Mouse (Mus musculus) thymus, adult 2 months (tissue): ENCODE results near the gene Cryzl2. TPM values are rescaled to one million over a fixed set of nuclear protein-coding genes. Genes with fewer than 3 reads are reported as not detected.

Experiments
- DNase-seq: peaks from one replicate; pipeline ENCODE4 v3.0.0; 2021
- H3K27ac ChIP-seq: fragments of 200-500 bp; 2 replicates; pipeline ENCODE4 v1.5.1; 2012; ENCODE audit warnings: low read length, control low read depth; ENCODE audit not compliant: control insufficient read depth, insufficient read depth
- H3K27me3 ChIP-seq: fragments of 200-500 bp; 2 replicates; pipeline ENCODE4 v1.6.1; 2012; ENCODE audit warnings: mild to moderate bottlenecking, low read length, moderate library complexity, mixed read lengths; ENCODE audit not compliant: control insufficient read depth, insufficient read depth
- H3K36me3 ChIP-seq: fragments of 200-500 bp; 2 replicates; pipeline ENCODE4 v1.6.1; 2012; ENCODE audit warnings: mild to moderate bottlenecking, low read length, moderate library complexity; ENCODE audit not compliant: control insufficient read depth, insufficient read depth
- H3K4me1 ChIP-seq: fragments of 200-500 bp; replicated peaks from 2 replicates; pipeline ENCODE4 v1.6.1; 2012; ENCODE audit warnings: low read length; ENCODE audit not compliant: control insufficient read depth, insufficient read depth
- H3K4me3 ChIP-seq: fragments of 200-500 bp; 2 replicates; pipeline ENCODE4 v1.5.1; 2012; ENCODE audit warnings: mild to moderate bottlenecking, low read length, control low read depth, moderate library complexity; ENCODE audit not compliant: control insufficient read depth, insufficient read depth
- CTCF ChIP-seq: fragments of 200-500 bp; IDR thresholded peaks from 2 replicates; pipeline ENCODE4 v1.5.1; 2012; ENCODE audit warnings: mild to moderate bottlenecking, control low read depth, low read length, moderate library complexity, borderline replicate concordance; ENCODE audit not compliant: control insufficient read depth, poor library complexity, insufficient read depth; ENCODE audit errors: extremely low read depth
- POLR2A ChIP-seq: fragments of 200-500 bp; IDR thresholded peaks from 2 replicates; pipeline ENCODE4 v1.6.1; 2012; ENCODE audit warnings: mild to moderate bottlenecking, low read length, control low read depth, moderate library complexity; ENCODE audit not compliant: control insufficient read depth, poor library complexity, insufficient read depth; ENCODE audit errors: extremely low read depth
- WGBS: fragments of 180-500 bp; shearing (Covaris S2); methylation state at CpG from one replicate; pipeline ENCODE4 v1.1.7; 2018; 5-methylcytosine and 5-hydroxymethylcytosine counted together
- polyA plus RNA-seq: library from polyadenylated mRNA; depleted of rRNA; stranded (reverse); fragments of >200 nt; gene quantifications from 2 replicates; pipeline ENCODE4 v1.2.3, GENCODE M21; 2012

Cryzl2 gene
- polyA plus RNA-seq, 1 experiment = 8.4 TPM

DNA sequence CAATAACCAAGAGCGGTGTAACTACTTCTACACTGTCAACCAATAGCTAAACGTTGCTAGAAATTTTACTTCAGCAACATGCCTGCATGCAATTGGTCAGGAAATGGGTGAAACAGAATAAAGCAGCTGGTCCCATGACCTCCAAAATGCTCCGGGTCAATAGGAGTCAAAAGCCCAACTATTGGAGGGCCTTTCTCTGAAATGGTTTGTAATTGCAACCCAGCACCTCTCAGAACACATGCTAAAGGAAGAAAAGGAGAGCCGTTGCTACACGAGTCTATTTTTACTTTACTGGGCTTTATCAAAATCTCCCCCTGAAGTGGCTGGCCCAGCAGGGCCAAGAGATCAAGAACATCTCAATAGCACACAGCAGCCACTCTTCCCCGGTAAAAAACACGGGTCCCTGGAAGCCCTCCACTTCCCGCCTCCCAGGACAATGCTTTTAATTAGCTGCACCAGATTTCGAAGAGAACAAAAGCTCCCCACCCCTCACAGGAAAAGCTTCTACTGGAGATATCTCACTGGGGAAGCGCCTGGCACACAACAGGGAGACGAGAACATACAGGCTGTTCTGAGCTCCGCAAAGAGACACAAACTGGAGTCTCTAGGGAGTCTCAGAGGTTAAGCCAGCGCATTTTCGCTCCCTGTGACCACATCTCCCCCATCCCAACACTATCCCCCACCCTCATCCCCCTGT is 15.2 kb upstream of the Cryzl2 start:
- no peaks in the 10 kb centered on the region for H3K4me1 ChIP-seq
- no peaks in the 10 kb centered on the region for H3K27me3 ChIP-seq
- whole genome bisulfite sequencing = 45% methylated on average over 14 of the region's 14 CpGs
- H3K27ac ChIP-seq = no peak overlapping the region
- no peak overlapping the region for H3K4me3 ChIP-seq
- DNase-seq = no peak
- TF ChIP-seq CTCF (no peak), POLR2A (no peak)
- H3K36me3 ChIP-seq = no peaks in the 10 kb centered on the region

- no peaks in the 10 kb centered on the region for H3K36me3 ChIP-seq
- H3K4me1 ChIP-seq = no peaks in the 10 kb centered on the region
- no peak for DNase-seq
- H3K4me3 ChIP-seq = no peak overlapping the region
- H3K27ac ChIP-seq = no peak overlapping the region
- TF ChIP-seq CTCF (no peak), POLR2A (no peak)
- H3K27me3 ChIP-seq = no peaks in the 10 kb centered on the region
- 71% methylated on average over 19 of the region's 19 CpGs for WGBS
Measured at GRCm38 (mm10) chr1:157443723-157444561, 14.4 kb upstream of the Cryzl2 start.

GRCm38 (mm10) chr1:157444632-157445300 is 13.6 kb upstream of the Cryzl2 start:
- H3K4me3 ChIP-seq = no peak overlapping the region
- H3K4me1 ChIP-seq = no peaks in the 10 kb centered on the region
- no peaks in the 10 kb centered on the region for H3K27me3 ChIP-seq
- TF ChIP-seq CTCF (no peak), POLR2A (no peak)
- no peak for DNase-seq
- H3K36me3 ChIP-seq = no peaks in the 10 kb centered on the region
- no peak overlapping the region for H3K27ac ChIP-seq
- WGBS = 92% methylated on average over 13 of the region's 13 CpGs

GRCm38 (mm10) chr1:157445398-157445910 is 12.9 kb upstream of the Cryzl2 start:
- Histone ChIP-seq H3K36me3 (no peaks in the 10 kb centered on the region), H3K4me1 (no peaks in the 10 kb centered on the region), H3K27ac (no peak overlapping the region), H3K4me3 (no peak overlapping the region), H3K27me3 (no peaks in the 10 kb centered on the region)
- 88% methylated on average over 6 of the region's 6 CpGs for WGBS
- DNase-seq = no peak
- no peak for TF ChIP-seq CTCF
- TF ChIP-seq POLR2A = no peak

GRCm38 (mm10) chr1:157446325-157446724 is 12.1 kb upstream of the Cryzl2 start:
- Histone ChIP-seq H3K36me3 (no peaks in the 10 kb centered on the region), H3K27me3 (no peaks in the 10 kb centered on the region), H3K4me1 (no peaks in the 10 kb centered on the region), H3K27ac (no peak overlapping the region), H3K4me3 (no peak overlapping the region)
- DNase-seq = peak; percentile 21
- WGBS = 44% methylated on average over 7 of the region's 7 CpGs
- TF ChIP-seq CTCF = no peak
- TF ChIP-seq POLR2A = no peak

DNA sequence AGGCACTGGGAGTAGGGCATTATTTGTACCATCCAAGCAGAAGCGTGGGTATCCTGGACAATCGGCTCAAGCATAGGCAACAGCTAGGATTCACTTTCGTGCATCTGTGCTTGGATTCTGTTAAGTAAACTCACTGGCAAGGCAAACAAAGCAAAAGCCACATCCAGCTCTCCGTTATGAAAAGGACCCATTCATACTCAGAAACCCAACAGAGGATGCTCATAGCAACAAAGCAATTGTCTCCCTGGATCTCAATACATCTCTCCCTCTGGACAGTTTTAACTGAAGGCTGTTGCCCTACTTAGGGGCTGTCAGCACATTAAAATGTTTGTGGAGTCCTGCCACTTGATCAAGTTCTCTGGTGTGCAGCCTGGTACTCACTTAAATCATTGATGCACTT is 11.2 kb upstream of the Cryzl2 start:
- Histone ChIP-seq H3K27ac (no peak overlapping the region), H3K27me3 (no peaks in the 10 kb centered on the region), H3K4me1 (no peaks in the 10 kb centered on the region), H3K36me3 (no peaks in the 10 kb centered on the region), H3K4me3 (no peak overlapping the region)
- DNase-seq = no peak
- TF ChIP-seq POLR2A = no peak
- no peak for TF ChIP-seq CTCF
- 98% methylated on average over 4 of the region's 4 CpGs for WGBS
